Mouse (Mus musculus) lung, embryonic 14.5 days (tissue): ENCODE measurements around the gene Serpina3k. TPM values are rescaled to one million over a fixed set of nuclear protein-coding genes. Genes with fewer than 3 reads are reported as not detected.
"Not testable (repeated sequence)": the region's sequence is repeated elsewhere in the genome, so short reads cannot be mapped to it uniquely, and the experiment has no call there.

ENCODE experiments used
- ATAC-seq: fragments of 200-750 bp; cut with Nextera tagmentation; 2 replicates; pipeline ENCODE4 v1.8.0; 2017; ENCODE audit warnings: mild to moderate bottlenecking, moderate TSS enrichment, moderate library complexity; ENCODE audit not compliant: insufficient read depth
- DNase-seq: peaks from one replicate; pipeline ENCODE4 v3.0.0-alpha.2; 2015
- H3K27ac ChIP-seq: fragments of 300-500 bp; sonication (generic); 2 replicates; pipeline ENCODE4 v1.5.1; 2014; ENCODE audit warnings: low read depth, mild to moderate bottlenecking, moderate library complexity
- H3K27me3 ChIP-seq: fragments of 300-500 bp; sonication (generic); 2 replicates; pipeline ENCODE4 v1.6.1; 2014; ENCODE audit warnings: low read length, control low read depth; ENCODE audit not compliant: insufficient read depth
- H3K36me3 ChIP-seq: fragments of 300-500 bp; sonication (generic); 2 replicates; pipeline ENCODE4 v1.6.1; 2014; ENCODE audit warnings: control low read depth; ENCODE audit not compliant: insufficient read depth
- H3K4me1 ChIP-seq: fragments of 300-500 bp; sonication (generic); 2 replicates; pipeline ENCODE4 v1.6.1; 2014; ENCODE audit warnings: antibody characterized with exemption, control low read depth; ENCODE audit not compliant: insufficient read depth
- H3K4me2 ChIP-seq: fragments of 300-500 bp; sonication (generic); 2 replicates; pipeline ENCODE4 v1.6.1; 2014; ENCODE audit warnings: mild to moderate bottlenecking
- H3K4me3 ChIP-seq: fragments of 300-500 bp; sonication (generic); 2 replicates; pipeline ENCODE4 v1.5.1; 2014; ENCODE audit warnings: low read depth, low read length
- H3K9ac ChIP-seq: fragments of 300-500 bp; sonication (generic); 2 replicates; pipeline ENCODE4 v1.6.1; 2014
- H3K9me3 ChIP-seq: fragments of 300-500 bp; sonication (generic); 2 replicates; pipeline ENCODE4 v1.6.1; 2016; ENCODE audit warnings: low read depth, low read length, control low read depth
- CTCF ChIP-seq: IDR thresholded peaks from 2 replicates; pipeline ENCODE4 v1.5.1; 2016; ENCODE audit warnings: antibody characterized with exemption, low read depth
- WGBS: fragments of 180-500 bp; shearing (Covaris S2); extraction: QIAGEN DNeasy Blood & Tissue Kit; methylation state at CpG from one replicate; pipeline ENCODE4 v1.1.7; 2014; 5-methylcytosine and 5-hydroxymethylcytosine counted together
- polyA plus RNA-seq: library from polyadenylated mRNA; unstranded; fragments of >200 nt; fragmentation: Nextera tagmentation; extraction: Ambion mirVana; gene quantifications from 2 replicates; pipeline ENCODE4 v1.2.1, GENCODE M21; 2014

Gene Serpina3k
- polyA plus RNA-seq, 1 experiment from 2014 or later, result not detected

- Histone ChIP-seq H3K9me3 (no peaks in the 10 kb centered on the region), H3K4me3 (no peak overlapping the region), H3K27me3 (no peaks in the 10 kb centered on the region), H3K27ac (no peak overlapping the region), H3K4me1 (no peaks in the 10 kb centered on the region), H3K36me3 (no peaks in the 10 kb centered on the region), H3K4me2 (no peak overlapping the region), H3K9ac (no peak overlapping the region)
- WGBS, result 85% methylated on average over 3 of the region's 3 CpGs
- no peak for ATAC-seq
- no peak for DNase-seq
- TF ChIP-seq CTCF, result no peak
Measured at GRCm38 (mm10) chr12:104338705-104339104, 419 bp downstream of the Serpina3k start.

- not testable (repeated sequence) for H3K27me3 ChIP-seq, H3K9me3 ChIP-seq, H3K4me1 ChIP-seq, ATAC-seq, H3K9ac ChIP-seq, H3K36me3 ChIP-seq, H3K4me2 ChIP-seq, H3K4me3 ChIP-seq, H3K27ac ChIP-seq, DNase-seq
Measured at GRCm38 (mm10) chr12:104342489-104342888, 4.2 kb downstream of the Serpina3k start.

GRCm38 (mm10) chr12:104345181-104345580 is 6.9 kb downstream of the Serpina3k start:
- Histone ChIP-seq H3K36me3 (no peaks in the 10 kb centered on the region), H3K27me3 (no peaks in the 10 kb centered on the region), H3K4me1 (no peaks in the 10 kb centered on the region), H3K4me2 (no peak overlapping the region), H3K9me3 (no peaks in the 10 kb centered on the region), H3K4me3 (no peak overlapping the region), H3K27ac (no peak overlapping the region), H3K9ac (no peak overlapping the region)
- TF ChIP-seq CTCF, result no peak
- WGBS, result 66% methylated on average over 2 of the region's 2 CpGs
- ATAC-seq (no peak), DNase-seq (no peak)

- DNase-seq (no peak), ATAC-seq (no peak)
- H3K9ac ChIP-seq, result no peak overlapping the region
- no peak overlapping the region for H3K27ac ChIP-seq
- H3K9me3 ChIP-seq, result no peaks in the 10 kb centered on the region
- no peak for TF ChIP-seq CTCF
- H3K27me3 ChIP-seq, result no peaks in the 10 kb centered on the region
- no peak overlapping the region for H3K4me2 ChIP-seq
- no peaks in the 10 kb centered on the region for H3K36me3 ChIP-seq
- no peak overlapping the region for H3K4me3 ChIP-seq
- no peaks in the 10 kb centered on the region for H3K4me1 ChIP-seq
Measured at GRCm38 (mm10) chr12:104345707-104346106, 7.4 kb downstream of the Serpina3k start.

GRCm38 (mm10) chr12:104347091-104347490 is 8.8 kb downstream of the Serpina3k start:
- no peak for DNase-seq
- Histone ChIP-seq H3K36me3 (no peaks in the 10 kb centered on the region), H3K4me1 (no peaks in the 10 kb centered on the region), H3K27ac (no peak overlapping the region), H3K9ac (no peak overlapping the region), H3K27me3 (no peaks in the 10 kb centered on the region), H3K4me3 (no peak overlapping the region), H3K9me3 (no peaks in the 10 kb centered on the region), H3K4me2 (no peak overlapping the region)
- no peak for ATAC-seq
- 81% methylated on average over 2 of the region's 2 CpGs for WGBS
- TF ChIP-seq CTCF, result no peak

GRCm38 (mm10) chr12:104351812-104352211 is 13.5 kb downstream of the Serpina3k start:
- not testable (repeated sequence) for H3K36me3 ChIP-seq, H3K27me3 ChIP-seq, H3K27ac ChIP-seq, H3K4me1 ChIP-seq, ATAC-seq, H3K4me3 ChIP-seq, H3K9me3 ChIP-seq, H3K9ac ChIP-seq, H3K4me2 ChIP-seq
- peak; percentile 60 for TF ChIP-seq CTCF
- WGBS, result 26% methylated on average over 3 of the region's 3 CpGs
- DNase-seq, result peak; percentile 63

GRCm38 (mm10) chr12:104356006-104356405 is 17.7 kb downstream of the Serpina3k start:
- Histone ChIP-seq H3K36me3 (no peaks in the 10 kb centered on the region), H3K4me3 (no peak overlapping the region), H3K27me3 (no peaks in the 10 kb centered on the region), H3K4me2 (no peak overlapping the region), H3K9me3 (no peaks in the 10 kb centered on the region), H3K27ac (no peak overlapping the region), H3K4me1 (no peaks in the 10 kb centered on the region), H3K9ac (no peak overlapping the region)
- ATAC-seq, result no peak
- no peak for TF ChIP-seq CTCF
- 87% methylated on average over 3 of the region's 3 CpGs for WGBS
- DNase-seq, result no peak

GRCm38 (mm10) chr12:104369986-104370385 is 31.7 kb downstream of the Serpina3k start:
- no peaks in the 10 kb centered on the region for H3K27me3 ChIP-seq
- H3K9ac ChIP-seq, result no peak overlapping the region
- H3K4me1 ChIP-seq, result no peaks in the 10 kb centered on the region
- H3K4me2 ChIP-seq, result no peak overlapping the region
- no peak overlapping the region for H3K4me3 ChIP-seq
- ATAC-seq, result no peak
- no peaks in the 10 kb centered on the region for H3K36me3 ChIP-seq
- no peaks in the 10 kb centered on the region for H3K9me3 ChIP-seq
- H3K27ac ChIP-seq, result no peak overlapping the region
- TF ChIP-seq CTCF, result no peak
- DNase-seq, result no peak
- 87% methylated on average over 3 of the region's 3 CpGs for WGBS

- WGBS, result 74% methylated on average over 5 of the region's 5 CpGs
- DNase-seq, H3K36me3 ChIP-seq, H3K4me3 ChIP-seq, H3K27ac ChIP-seq, ATAC-seq, H3K9me3 ChIP-seq, H3K4me1 ChIP-seq, H3K27me3 ChIP-seq, H3K4me2 ChIP-seq, H3K9ac ChIP-seq: not testable (repeated sequence)
Measured at GRCm38 (mm10) chr12:104377179-104377578, 38.9 kb downstream of the Serpina3k start.

- not testable (repeated sequence) for H3K36me3 ChIP-seq, DNase-seq, ATAC-seq, H3K4me1 ChIP-seq, H3K27me3 ChIP-seq, H3K9me3 ChIP-seq, H3K4me2 ChIP-seq, H3K9ac ChIP-seq, H3K4me3 ChIP-seq, H3K27ac ChIP-seq
- WGBS, result 69% methylated on average over 2 of the region's 2 CpGs
Measured at GRCm38 (mm10) chr12:104378351-104378750, 40.1 kb downstream of the Serpina3k start.

- not testable (repeated sequence) for H3K4me3 ChIP-seq, DNase-seq, H3K4me2 ChIP-seq, H3K27me3 ChIP-seq, ATAC-seq, H3K36me3 ChIP-seq, H3K9me3 ChIP-seq, H3K9ac ChIP-seq, H3K27ac ChIP-seq, H3K4me1 ChIP-seq
- 55% methylated on average over 5 of the region's 5 CpGs for WGBS
Measured at GRCm38 (mm10) chr12:104378815-104379214, 40.5 kb downstream of the Serpina3k start.
